Mouse (Mus musculus) retina, postnatal 7 days (tissue): ENCODE measurements around the gene Rapgef1.
"Not testable (repeated sequence)": the region's sequence is repeated elsewhere in the genome, so short reads cannot be mapped to it uniquely, and the experiment has no call there.

Experiments used
- DNase-seq: peaks from one replicate; pipeline ENCODE4 v3.0.0-alpha.2; 2012; ENCODE audit warnings: low read depth, low spot score

Rapgef1 gene

GRCm38 (mm10) chr2:29739368-29739767 is 119.8 kb downstream of the Rapgef1 start:
- no peak for DNase-seq

GRCm38 (mm10) chr2:29741207-29741606 is 121.7 kb downstream of the Rapgef1 start:
- DNase-seq = no peak

GRCm38 (mm10) chr2:29744256-29744655 is 124.7 kb downstream of the Rapgef1 start:
- no peak for DNase-seq

- no peak for DNase-seq
Observed at GRCm38 (mm10) chr2:29747188-29747782, 127.8 kb downstream of the Rapgef1 start.

- DNase-seq = no peak
Observed at GRCm38 (mm10) chr2:29747852-29748251, 128.3 kb downstream of the Rapgef1 start.

GRCm38 (mm10) chr2:29748499-29748898 is 129.0 kb downstream of the Rapgef1 start:
- no peak for DNase-seq

- DNase-seq = no peak
Observed at GRCm38 (mm10) chr2:29751497-29751896, 132.0 kb downstream of the Rapgef1 start, which contains the start of gene Gm13420. Gene Gm13420, minus strand, starts transcription at chr2:29751685.

- no peak for DNase-seq
Observed at GRCm38 (mm10) chr2:29752397-29752796, 132.9 kb downstream of the Rapgef1 start.

- no peak for DNase-seq
Observed at GRCm38 (mm10) chr2:29755693-29756092, 136.2 kb downstream of the Rapgef1 start.

- DNase-seq = peak; percentile 58
Observed at GRCm38 (mm10) chr2:29764831-29765230, 145.3 kb downstream of the Rapgef1 start.

- no peak for DNase-seq
Observed at GRCm38 (mm10) chr2:29767976-29768709, 148.6 kb downstream of the Rapgef1 start.

- no peak for DNase-seq
Observed at GRCm38 (mm10) chr2:29768901-29769300, 149.4 kb downstream of the Rapgef1 start.

GRCm38 (mm10) chr2:29770162-29770561 is 150.6 kb downstream of the Rapgef1 start:
- no peak for DNase-seq

GRCm38 (mm10) chr2:29771611-29772461 is 152.3 kb downstream of the Rapgef1 start:
- no peak for DNase-seq

- no peak for DNase-seq
Observed at GRCm38 (mm10) chr2:29773323-29773722, 153.8 kb downstream of the Rapgef1 start.

GRCm38 (mm10) chr2:29781256-29781655 is 161.7 kb downstream of the Rapgef1 start:
- not testable (repeated sequence) for DNase-seq

GRCm38 (mm10) chr2:29784290-29784689 is 164.8 kb downstream of the Rapgef1 start:
- no peak for DNase-seq

GRCm38 (mm10) chr2:29787104-29787917 is 167.8 kb downstream of the Rapgef1 start, which contains the start of gene Coq4:
Gene Coq4, plus strand, starts transcription at chr2:29787493.
- peak; percentile 91 for DNase-seq

- DNase-seq = peak; percentile 60
Observed at GRCm38 (mm10) chr2:29787937-29788681, 168.6 kb downstream of the Rapgef1 start, which contains the start of gene Trub2. Gene Trub2, minus strand, starts transcription at chr2:29788502.
